Mouse (Mus musculus) CD4-positive, CD25-positive, alpha-beta regulatory T cell, adult 4 months (primary cell): ENCODE data around the gene Plcd3. TPM values are rescaled to one million over a fixed set of nuclear protein-coding genes. Genes with fewer than 3 reads are reported as not detected.

ENCODE experiments used
- polyA plus RNA-seq, 2 experiments: library from polyadenylated mRNA; unstranded; fragments of 100-300 nt; shearing (Covaris generic); gene quantifications; one replicate each; pipeline ENCODE4 v1.2.1; 2017

The Plcd3 gene
- polyA plus RNA-seq, 2 experiments from 2014 or later: 0.41 to 0.51 TPM

Other genes with a start within 250 kb of the Plcd3 start
- gene Eftud2, start 220.7 kb downstream of the Plcd3 start, polyA plus RNA-seq: 100 to 1,000 TPM in 1 of 2 experiments, 10 to 100 TPM in 1; 97.2 to 170 TPM
- gene Ccdc103, start 220.5 kb downstream of the Plcd3 start, polyA plus RNA-seq: not detected
- not detected for gene Fam187a, start 216.5 kb downstream of the Plcd3 start, polyA plus RNA-seq
- gene Gfap, start 200.7 kb downstream of the Plcd3 start, polyA plus RNA-seq: not detected
- under 1 TPM; 0.28 to 0.76 TPM for gene Kif18b, start 176.5 kb downstream of the Plcd3 start, polyA plus RNA-seq
- not detected for gene C1ql1, start 155.0 kb downstream of the Plcd3 start, polyA plus RNA-seq
- 100 to 1,000 TPM; 111 TPM for gene Nmt1, start 73.5 kb downstream of the Plcd3 start, polyA plus RNA-seq
- gene Dcakd, start 73.3 kb downstream of the Plcd3 start, polyA plus RNA-seq: 10 to 100 TPM; 26.4 to 32.5 TPM
- 10 to 100 TPM; 19.7 to 25.2 TPM for gene Acbd4, start within 50 bp of the Plcd3 start, polyA plus RNA-seq
- 1 to 10 TPM; 2.6 to 4.3 TPM for gene Hexim1, start 14.6 kb upstream of the Plcd3 start, polyA plus RNA-seq
- gene Hexim2, start 30.8 kb upstream of the Plcd3 start, polyA plus RNA-seq: 1 to 10 TPM; 2.3 to 4.5 TPM
- 10 to 100 TPM; 54.2 to 69.6 TPM for gene Fmnl1, start 69.4 kb upstream of the Plcd3 start, polyA plus RNA-seq
- not detected for gene 1700023F06Rik, start 106.9 kb upstream of the Plcd3 start, polyA plus RNA-seq
- gene Spata32, start 116.8 kb upstream of the Plcd3 start, polyA plus RNA-seq: not detected
- 10 to 100 TPM; 29.6 to 50.3 TPM for gene Map3k14, start 165.8 kb upstream of the Plcd3 start, polyA plus RNA-seq